ENCODE assay signal across 12 mouse cellular contexts in the genomic region with DNA sequence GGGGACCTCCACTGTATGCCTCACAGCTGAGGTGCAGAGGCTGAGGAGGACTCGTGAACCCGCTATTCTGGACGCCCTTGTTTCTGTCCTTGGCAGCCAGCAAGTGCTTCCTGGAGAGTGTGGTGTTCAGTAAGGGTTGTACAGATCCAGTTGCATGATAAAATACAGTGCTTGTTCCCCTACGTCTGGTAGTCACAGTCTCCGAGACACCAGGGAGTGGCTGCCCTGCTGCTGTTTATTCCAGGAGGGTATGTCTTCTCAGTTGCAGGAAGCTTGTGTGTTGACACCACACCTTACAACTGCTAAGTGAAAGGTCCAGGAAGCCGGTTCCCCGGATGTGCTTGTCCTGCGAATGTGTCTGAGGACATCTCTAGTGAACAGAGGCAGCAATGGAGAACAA. TPM values are rescaled to one million over a fixed set of nuclear protein-coding genes. Genes with fewer than 3 reads are reported as not detected.
A peak's percentile ranks its signal among the peaks of the same experiment; 100 is the strongest.
DNase-seq lines count a peak whose midpoint lies in the region; ATAC-seq and TF ChIP-seq lines count a peak whose summit lies in the region.
"Had no signal": no experiment of that assay in that cellular context is flagged by ENCODE, and none has a peak within 500 bp of the region (broad histone marks: within the 10 kb centered on the region; RNA-seq: fewer than 3 reads in every experiment).

No protein-coding gene starts in this region.

- DNase-seq in heart, adult 2 months = no peak
- DNase-seq in MEL (ENCODE audit: low read depth, low spot score) = peak; percentile 58
- no peak for DNase-seq in thymus, adult 18-20 months
- no peak for DNase-seq in c-Kit-positive CD71-positive TER-119-positive erythroid progenitor cells, embryonic 14.5 days (ENCODE audit: low spot score)
- DNase-seq in embryo, embryonic 11 days = no peak
- DNase-seq: adrenal gland, adult 8-10 months; kidney, postnatal 10 days had no signal

- no peak for TF ChIP-seq EP300 in heart, adult 2 months (IDR thresholded peaks at IDR 0.05; ENCODE audit: insufficient read depth, low read depth, low read length)
- no peak for TF ChIP-seq EP300 in MEL (IDR thresholded peaks at IDR 0.05; ENCODE audit: low read depth in 1 of 2, low read length in 2 of 2)

- TF ChIP-seq CTCF in heart, adult 2 months (IDR thresholded peaks at IDR 0.05) = no peak
- no peak for TF ChIP-seq CTCF in MEL (IDR thresholded peaks at IDR 0.05 in 2 of 3, conservative IDR thresholded peaks at IDR 0.05 in 1 of 3; ENCODE audit: control insufficient read depth in 1 of 3, insufficient read depth in 1 of 3, low read depth in 2 of 3, low read length in 3 of 3, poor library complexity in 1 of 3, severe bottlenecking in 1 of 3)

- peaks cover 29% of the 10 kb centered on the region for H3K36me3 ChIP-seq in heart, embryonic 16.5 days (ENCODE audit: control insufficient read depth, insufficient read depth)
- no peaks in the 10 kb centered on the region for H3K36me3 ChIP-seq in heart, adult 2 months (ENCODE audit: control insufficient read depth, insufficient read depth, low read length)
- H3K36me3 ChIP-seq in MEL (ENCODE audit: control insufficient read depth in 1 of 2, insufficient read depth in 2 of 2, low read length in 2 of 2) = peaks cover 12% of the 10 kb centered on the region in 2 experiments
- peaks cover 41% of the 10 kb centered on the region for H3K36me3 ChIP-seq in macrophage (ENCODE audit: inconsistent target)

- peak overlapping the region; percentile 10; the same call in 1 of the 2 replicates for H3K9ac ChIP-seq in heart, embryonic 16.5 days (ENCODE audit: low read length)
- H3K9ac ChIP-seq in heart, adult 2 months (ENCODE audit: low read depth, low read length) = no peak overlapping the region
- no peak overlapping the region for H3K9ac ChIP-seq in MEL (ENCODE audit: control insufficient read depth, low read depth, low read length, poor library complexity, severe bottlenecking)
- H3K9ac ChIP-seq: limb, embryonic 12.5 days had no signal

- no peak overlapping the region for H3K4me3 ChIP-seq in heart, embryonic 16.5 days (ENCODE audit: low read length)
- no peak overlapping the region for H3K4me3 ChIP-seq in heart, adult 2 months
- H3K4me3 ChIP-seq in MEL (ENCODE audit: control insufficient read depth in 1 of 2, insufficient read depth in 1 of 2, low read depth in 2 of 2, low read length in 2 of 2) = no peak overlapping the region
- no peak overlapping the region for H3K4me3 ChIP-seq in macrophage (ENCODE audit: inconsistent target)
- H3K4me3 ChIP-seq: limb, embryonic 12.5 days had no signal

- H3K4me2 ChIP-seq in heart, embryonic 16.5 days (ENCODE audit: low read depth, low read length) = no peak overlapping the region
- H3K4me2 ChIP-seq: limb, embryonic 12.5 days had no signal

- H3K79me2 ChIP-seq in heart, adult 2 months (replicated peaks; ENCODE audit: control insufficient read depth, insufficient read depth, low read length) = no peaks in the 10 kb centered on the region
- H3K79me2 ChIP-seq in MEL (ENCODE audit: control insufficient read depth, insufficient read depth, low read length, poor library complexity) (no peaks in the 10 kb centered on the region), macrophage (ENCODE audit: inconsistent target) (no peaks in the 10 kb centered on the region)

- no peak for TF ChIP-seq RAD21 in MEL (IDR thresholded peaks at IDR 0.05; ENCODE audit: low read depth, low read length)

- no peaks in the 10 kb centered on the region for H3K27me3 ChIP-seq in heart, embryonic 16.5 days (ENCODE audit: control insufficient read depth, insufficient read depth, low read length)
- no peaks in the 10 kb centered on the region for H3K27me3 ChIP-seq in heart, adult 2 months (ENCODE audit: control insufficient read depth, insufficient read depth, low read length)
- H3K27me3 ChIP-seq in MEL (ENCODE audit: control insufficient read depth in 1 of 2, insufficient read depth in 2 of 2, low read length in 2 of 2) = no peaks in the 10 kb centered on the region
- H3K27me3 ChIP-seq: limb, embryonic 12.5 days had no signal

- whole genome bisulfite sequencing in heart, embryonic 16.5 days = 39% methylated on average over 8 of the region's 8 CpGs
- 23% methylated on average over 8 of the region's 8 CpGs for WGBS in heart, adult 2 months
- WGBS in macrophage (ENCODE audit: missing documents) = 47% methylated on average over 8 of the region's 8 CpGs

- peaks cover 10% of the 10 kb centered on the region for H3K4me1 ChIP-seq in heart, embryonic 16.5 days (ENCODE audit: control insufficient read depth, insufficient read depth, low read length)
- H3K4me1 ChIP-seq in heart, adult 2 months (ENCODE audit: control insufficient read depth, insufficient read depth, low read length) = peaks cover 4% of the 10 kb centered on the region; the same call in 1 of the 2 replicates
- H3K4me1 ChIP-seq in MEL (ENCODE audit: control insufficient read depth in 1 of 2, insufficient read depth in 2 of 2, low read length in 2 of 2) = peaks cover 13 to 19% of the 10 kb centered on the region in 2 experiments
- H3K4me1 ChIP-seq: limb, embryonic 12.5 days had no signal

- H3K9me3 ChIP-seq in heart, embryonic 16.5 days (replicated peaks; ENCODE audit: control insufficient read depth, low read length) = no peaks in the 10 kb centered on the region
- H3K9me3 ChIP-seq in MEL (replicated peaks; ENCODE audit: insufficient read depth, low read length) = no peaks in the 10 kb centered on the region
- H3K9me3 ChIP-seq: limb, embryonic 12.5 days had no signal

- intact Hi-C loops in heart, adult 2 months (cut with DNase I) = no loop called here

- no peak for TF ChIP-seq POLR2A in heart, adult 2 months (IDR thresholded peaks at IDR 0.05; ENCODE audit: insufficient read depth, low read depth, low read length)
- TF ChIP-seq POLR2A in MEL (IDR thresholded peaks at IDR 0.05; ENCODE audit: control insufficient read depth in 1 of 2, insufficient read depth in 1 of 2, low read depth in 1 of 2, low read length in 2 of 2, poor library complexity in 1 of 2) = no peak

- no peak overlapping the region for H3K27ac ChIP-seq in heart, embryonic 16.5 days (ENCODE audit: low read length)
- no peak overlapping the region for H3K27ac ChIP-seq in heart, adult 2 months
- H3K27ac ChIP-seq in MEL (ENCODE audit: control insufficient read depth, low read depth, low read length) (peak overlapping the region; percentile 18), macrophage (peak overlapping the region; percentile 59)
- H3K27ac ChIP-seq: limb, embryonic 12.5 days had no signal

- ATAC-seq in heart, embryonic 16.5 days (replicated peaks; ENCODE audit: extremely low read depth, insufficient read depth, low FRiP score) = no peak
- peak; percentile 8; the same call in 1 of the 2 replicates for ATAC-seq in erythroblast, adult 5-6 weeks (replicated peaks; ENCODE audit: low FRiP score, poor library complexity, severe bottlenecking)
- ATAC-seq: CD4-positive, CD25-positive, alpha-beta regulatory T cell, adult 4 months had no signal

RNA-seq across cellular contexts. Expression of gene Ptafr, which starts 9.2 kb away (rescaled TPM):
- polyA plus RNA-seq in heart, embryonic 16.5 days (2015; fragmentation: Nextera tagmentation; extraction: Ambion mirVana) = 0.60 and 0.68 TPM in 2 replicates
- total RNA-seq in heart, adult 2 months (2021) = 1 to 10 TPM; 1.7 to 1.8 TPM
- polyA plus RNA-seq in heart, adult 2 months (2012; rRNA removed) = 3.1 and 4.4 TPM in 2 replicates
- not detected in 2 replicates for total RNA-seq in MEL (2012; rRNA removed)
- polyA plus RNA-seq in MEL (2012; ENCODE audit: insufficient read depth in 1 of 2, insufficient read length in 2 of 2, low read depth in 1 of 2, low replicate concordance in 2 of 2, missing spikeins in 1 of 2) (under 1 TPM in 1 of 2 experiments, not detected in 1; 0.06 TPM), macrophage (2018) (102 to 269 TPM (median 231 TPM) in 3 replicates)
- total RNA-seq in erythroblast, adult 5-6 weeks (2015; ENCODE audit: low replicate concordance) = 3.1 and 9.0 TPM in 2 replicates
- total RNA-seq in erythroblast, adult 5-6 weeks (2017; ENCODE audit: low replicate concordance) = 6.6 and 7.7 TPM in 2 replicates
- total RNA-seq in macrophage (2018; cell fraction: chromatin; rRNA removed) = 100 to 1,000 TPM in 8 of 26 experiments, 10 to 100 TPM in 18; 34.4 to 232 (median 82.6) TPM
- total RNA-seq in macrophage (2018; cell fraction: cytosol; rRNA removed) = 100 to 1,000 TPM; 244 to 546 (median 327) TPM
- 100 to 1,000 TPM; 101 to 544 (median 322) TPM for total RNA-seq in macrophage (2018; cell fraction: nucleus; rRNA removed)

RNA-seq across cellular contexts. Expression of gene Dnajc8, which starts 19.3 kb away (rescaled TPM):
- polyA plus RNA-seq in heart, embryonic 16.5 days (2015; fragmentation: Nextera tagmentation; extraction: Ambion mirVana) = 98.5 and 117 TPM in 2 replicates
- total RNA-seq in heart, adult 2 months (2021) = 10 to 100 TPM; 53.3 to 58.8 TPM
- polyA plus RNA-seq in heart, adult 2 months (2012; rRNA removed) = 29.1 and 40.0 TPM in 2 replicates
- 110 and 115 TPM in 2 replicates for total RNA-seq in MEL (2012; rRNA removed)
- polyA plus RNA-seq in MEL (2012; ENCODE audit: insufficient read depth in 1 of 2, insufficient read length in 2 of 2, low read depth in 1 of 2, low replicate concordance in 2 of 2, missing spikeins in 1 of 2) = 100 to 1,000 TPM in 1 of 2 experiments, not detected in 1; 246 TPM
- 75.0 and 117 TPM in 2 replicates for total RNA-seq in erythroblast, adult 5-6 weeks (2015; ENCODE audit: low replicate concordance)
- total RNA-seq in erythroblast, adult 5-6 weeks (2017; ENCODE audit: low replicate concordance) = 262 and 314 TPM in 2 replicates
- 100 to 1,000 TPM in 2 of 26 experiments, 10 to 100 TPM in 24; 42.8 to 106 (median 71.4) TPM for total RNA-seq in macrophage (2018; cell fraction: chromatin; rRNA removed)
- 100 to 1,000 TPM in 5 of 26 experiments, 10 to 100 TPM in 21; 78.3 to 119 (median 90.3) TPM for total RNA-seq in macrophage (2018; cell fraction: cytosol; rRNA removed)
- total RNA-seq in macrophage (2018; cell fraction: nucleus; rRNA removed) = 10 to 100 TPM; 37.0 to 80.7 (median 58.0) TPM
- 98.0 to 366 TPM (median 125 TPM) in 3 replicates for polyA plus RNA-seq in macrophage (2018)

RNA-seq across cellular contexts. Expression of gene Atpif1, which starts 21.2 kb away (rescaled TPM):
- 1,312 and 1,561 TPM in 2 replicates for polyA plus RNA-seq in heart, embryonic 16.5 days (2015; fragmentation: Nextera tagmentation; extraction: Ambion mirVana)
- 100 to 1,000 TPM; 287 to 299 TPM for total RNA-seq in heart, adult 2 months (2021)
- polyA plus RNA-seq in heart, adult 2 months (2012; rRNA removed) = 146 and 164 TPM in 2 replicates
- total RNA-seq in MEL (2012; rRNA removed) = 492 and 730 TPM in 2 replicates
- polyA plus RNA-seq in MEL (2012; ENCODE audit: insufficient read depth in 1 of 2, insufficient read length in 2 of 2, low read depth in 1 of 2, low replicate concordance in 2 of 2, missing spikeins in 1 of 2) (100 to 1,000 TPM in 1 of 2 experiments, not detected in 1; 566 TPM), macrophage (2018) (516 to 719 TPM (median 630 TPM) in 3 replicates)
- 715 and 778 TPM in 2 replicates for total RNA-seq in erythroblast, adult 5-6 weeks (2015; ENCODE audit: low replicate concordance)
- total RNA-seq in erythroblast, adult 5-6 weeks (2017; ENCODE audit: low replicate concordance) = 2,175 and 2,816 TPM in 2 replicates
- 100 to 1,000 TPM in 2 of 26 experiments, 10 to 100 TPM in 24; 20.4 to 119 (median 53.5) TPM for total RNA-seq in macrophage (2018; cell fraction: chromatin; rRNA removed)
- 100 to 1,000 TPM; 377 to 989 (median 481) TPM for total RNA-seq in macrophage (2018; cell fraction: cytosol; rRNA removed)
- 100 to 1,000 TPM in 15 of 26 experiments, 10 to 100 TPM in 11; 59.3 to 224 (median 111) TPM for total RNA-seq in macrophage (2018; cell fraction: nucleus; rRNA removed)

RNA-seq across cellular contexts. Expression of gene Sesn2, which starts 44.4 kb away (rescaled TPM):
- polyA plus RNA-seq in heart, embryonic 16.5 days (2015; fragmentation: Nextera tagmentation; extraction: Ambion mirVana) = 5.9 and 7.2 TPM in 2 replicates
- 1 to 10 TPM; 2.5 to 3.3 TPM for total RNA-seq in heart, adult 2 months (2021)
- 3.4 and 4.3 TPM in 2 replicates for polyA plus RNA-seq in heart, adult 2 months (2012; rRNA removed)
- total RNA-seq in MEL (2012; rRNA removed) = 9.6 and 38.3 TPM in 2 replicates
- polyA plus RNA-seq in MEL (2012; ENCODE audit: insufficient read depth in 1 of 2, insufficient read length in 2 of 2, low read depth in 1 of 2, low replicate concordance in 2 of 2, missing spikeins in 1 of 2) (10 to 100 TPM in 1 of 2 experiments, not detected in 1; 27.5 TPM), macrophage (2018) (12.3 to 18.2 TPM (median 13.4 TPM) in 3 replicates)
- 3.7 and 4.6 TPM in 2 replicates for total RNA-seq in erythroblast, adult 5-6 weeks (2015; ENCODE audit: low replicate concordance)
- total RNA-seq in erythroblast, adult 5-6 weeks (2017; ENCODE audit: low replicate concordance) = 5.8 and 6.6 TPM in 2 replicates
- total RNA-seq in macrophage (2018; cell fraction: chromatin; rRNA removed) = 10 to 100 TPM in 16 of 26 experiments, 1 to 10 TPM in 10; 1.3 to 25.9 (median 11.4) TPM
- total RNA-seq in macrophage (2018; cell fraction: cytosol; rRNA removed) = 10 to 100 TPM in 23 of 26 experiments, 1 to 10 TPM in 3; 3.5 to 45.1 (median 25.7) TPM
- 10 to 100 TPM in 21 of 26 experiments, 1 to 10 TPM in 5; 3.2 to 47.9 (median 22.7) TPM for total RNA-seq in macrophage (2018; cell fraction: nucleus; rRNA removed)

Comparison
In these comparisons a context has a peak if more than half of its experiments do, and no peak if none do; other contexts are left out.
1. H3K27ac ChIP-seq: peak in MEL (single experiment) and macrophage (single experiment); none in heart, embryonic 16.5 days (single experiment) and heart, adult 2 months (single experiment).
2. RNA of gene Ptafr, which starts 9.2 kb away (polyA plus RNA-seq): 102 to 269 TPM in macrophage; 3.1 to 4.4 TPM in heart, adult 2 months, 0.60 to 0.68 TPM in heart, embryonic 16.5 days and 0.06 TPM in MEL; every median in the first group is over 10 times any median in the second.